Mouse (Mus musculus) lung, embryonic 16.5 days (tissue): ENCODE results near the gene Arhgef28. TPM values are rescaled to one million over a fixed set of nuclear protein-coding genes. Genes with fewer than 3 reads are reported as not detected.

Experiments used
- ATAC-seq: fragments of 200-750 bp; cut with Nextera tagmentation; 2 replicates; pipeline ENCODE4 v1.8.0; 2017; ENCODE audit warnings: low read depth, mild to moderate bottlenecking, moderate library complexity
- H3K27ac ChIP-seq: fragments of 300-500 bp; sonication (generic); 2 replicates; pipeline ENCODE4 v1.5.1; 2014; ENCODE audit warnings: mild to moderate bottlenecking, control low read depth, low read length
- H3K27me3 ChIP-seq: fragments of 300-500 bp; sonication (generic); 2 replicates; pipeline ENCODE4 v1.6.1; 2014; ENCODE audit warnings: low read depth, low read length, mixed read lengths; ENCODE audit not compliant: control insufficient read depth, insufficient read depth
- H3K36me3 ChIP-seq: fragments of 300-500 bp; sonication (generic); 2 replicates; pipeline ENCODE4 v1.6.1; 2014; ENCODE audit warnings: low read length; ENCODE audit not compliant: control insufficient read depth, insufficient read depth
- H3K4me1 ChIP-seq: fragments of 300-500 bp; sonication (generic); replicated peaks from 2 replicates; pipeline ENCODE4 v1.6.1; 2014; ENCODE audit warnings: low read length, mixed read lengths; ENCODE audit not compliant: control insufficient read depth, insufficient read depth
- H3K4me2 ChIP-seq: fragments of 300-500 bp; sonication (generic); 2 replicates; pipeline ENCODE4 v1.6.1; 2014; ENCODE audit warnings: low read depth, low read length, control low read depth
- H3K4me3 ChIP-seq: fragments of 300-500 bp; sonication (generic); 2 replicates; pipeline ENCODE4 v1.5.1; 2014; ENCODE audit warnings: mild to moderate bottlenecking, low read length, control low read depth
- H3K9ac ChIP-seq: fragments of 300-500 bp; sonication (generic); 2 replicates; pipeline ENCODE4 v1.6.1; 2014; ENCODE audit warnings: low read length, control low read depth
- H3K9me3 ChIP-seq: fragments of 300-500 bp; sonication (generic); 2 replicates; pipeline ENCODE4 v1.6.1; 2016; ENCODE audit warnings: low read length; ENCODE audit not compliant: control insufficient read depth
- WGBS: fragments of 180-500 bp; shearing (Covaris S2); extraction: QIAGEN DNeasy Blood & Tissue Kit; methylation state at CpG from one replicate; pipeline ENCODE4 v1.1.7; 2014; 5-methylcytosine and 5-hydroxymethylcytosine counted together
- polyA plus RNA-seq: library from polyadenylated mRNA; unstranded; fragments of >200 nt; fragmentation: Nextera tagmentation; extraction: Ambion mirVana; gene quantifications from 2 replicates; pipeline ENCODE4 v1.2.1, GENCODE M21; 2015

Arhgef28 gene
- polyA plus RNA-seq, 1 experiment from 2014 or later = 21.7 TPM

- H3K4me1 ChIP-seq = peaks cover 3% of the 10 kb centered on the region; the same call in 1 of the 2 replicates
- no peak overlapping the region for H3K9ac ChIP-seq
- 67% methylated on average over 3 of the region's 3 CpGs for whole genome bisulfite sequencing
- ATAC-seq = no peak
- H3K27ac ChIP-seq = no peak overlapping the region
- no peaks in the 10 kb centered on the region for H3K27me3 ChIP-seq
- no peak overlapping the region for H3K4me2 ChIP-seq
- H3K4me3 ChIP-seq = no peak overlapping the region
- no peaks in the 10 kb centered on the region for H3K36me3 ChIP-seq
- no peaks in the 10 kb centered on the region for H3K9me3 ChIP-seq
Observed at GRCm38 (mm10) chr13:97947598-97947997, 258.6 kb downstream of the Arhgef28 start.

- 58% methylated on average over 7 of the region's 7 CpGs for WGBS
- Histone ChIP-seq H3K4me1 (peaks cover 3% of the 10 kb centered on the region; the same call in 1 of the 2 replicates), H3K27me3 (no peaks in the 10 kb centered on the region), H3K4me2 (no peak overlapping the region), H3K27ac (0 out of 2 replicates have a peak overlapping the region, but pooled peaks have one; percentile 6), H3K9ac (no peak overlapping the region), H3K36me3 (no peaks in the 10 kb centered on the region), H3K4me3 (no peak overlapping the region), H3K9me3 (no peaks in the 10 kb centered on the region)
- peak; percentile 65; the same call in 1 of the 2 replicates for ATAC-seq
Observed at GRCm38 (mm10) chr13:97946422-97946821, 259.8 kb downstream of the Arhgef28 start.

- Histone ChIP-seq H3K4me1 (peaks cover 7% of the 10 kb centered on the region; the same call in 1 of the 2 replicates), H3K4me2 (no peak overlapping the region), H3K9me3 (no peaks in the 10 kb centered on the region), H3K27me3 (no peaks in the 10 kb centered on the region), H3K36me3 (no peaks in the 10 kb centered on the region), H3K4me3 (no peak overlapping the region), H3K9ac (no peak overlapping the region), H3K27ac (no peak overlapping the region)
- WGBS = 82% methylated on average over 13 of the region's 13 CpGs
- no peak for ATAC-seq
Observed at GRCm38 (mm10) chr13:97941909-97942680, 264.1 kb downstream of the Arhgef28 start.

GRCm38 (mm10) chr13:97941099-97941498 is 265.1 kb downstream of the Arhgef28 start:
- ATAC-seq = no peak
- peaks cover 3% of the 10 kb centered on the region; the same call in 1 of the 2 replicates for H3K4me1 ChIP-seq
- no peaks in the 10 kb centered on the region for H3K9me3 ChIP-seq
- no peak overlapping the region for H3K9ac ChIP-seq
- H3K27me3 ChIP-seq = no peaks in the 10 kb centered on the region
- no peaks in the 10 kb centered on the region for H3K36me3 ChIP-seq
- WGBS = 66% methylated on average over 6 of the region's 6 CpGs
- H3K4me3 ChIP-seq = no peak overlapping the region
- H3K4me2 ChIP-seq = no peak overlapping the region
- H3K27ac ChIP-seq = no peak overlapping the region

GRCm38 (mm10) chr13:97939433-97940160 is 266.6 kb downstream of the Arhgef28 start:
- no peak overlapping the region for H3K4me2 ChIP-seq
- WGBS = 59% methylated on average over 15 of the region's 15 CpGs
- ATAC-seq = peak; percentile 39; the same call in 1 of the 2 replicates
- no peak overlapping the region for H3K9ac ChIP-seq
- H3K27ac ChIP-seq = no peak overlapping the region
- H3K36me3 ChIP-seq = no peaks in the 10 kb centered on the region
- peaks cover 3% of the 10 kb centered on the region; the same call in 1 of the 2 replicates for H3K4me1 ChIP-seq
- no peak overlapping the region for H3K4me3 ChIP-seq
- no peaks in the 10 kb centered on the region for H3K9me3 ChIP-seq
- H3K27me3 ChIP-seq = no peaks in the 10 kb centered on the region

- Histone ChIP-seq H3K4me2 (no peak overlapping the region), H3K9me3 (no peaks in the 10 kb centered on the region), H3K4me1 (peaks cover 3% of the 10 kb centered on the region; the same call in 1 of the 2 replicates), H3K27me3 (no peaks in the 10 kb centered on the region), H3K9ac (no peak overlapping the region), H3K36me3 (no peaks in the 10 kb centered on the region), H3K4me3 (no peak overlapping the region), H3K27ac (no peak overlapping the region)
- WGBS = 29% methylated on average over 18 of the region's 18 CpGs
- ATAC-seq = peak; percentile 77
Observed at GRCm38 (mm10) chr13:97938596-97939297, 267.5 kb downstream of the Arhgef28 start.

- Histone ChIP-seq H3K27ac (no peak overlapping the region), H3K27me3 (no peaks in the 10 kb centered on the region), H3K4me2 (no peak overlapping the region), H3K4me3 (no peak overlapping the region), H3K36me3 (no peaks in the 10 kb centered on the region), H3K4me1 (peaks cover 3% of the 10 kb centered on the region; the same call in 1 of the 2 replicates), H3K9ac (no peak overlapping the region), H3K9me3 (no peaks in the 10 kb centered on the region)
- WGBS = 15% methylated on average over 7 of the region's 7 CpGs
- ATAC-seq = no peak
Observed at GRCm38 (mm10) chr13:97937919-97938318, 268.3 kb downstream of the Arhgef28 start.

GRCm38 (mm10) chr13:97928135-97928497 is 278.1 kb downstream of the Arhgef28 start:
- Histone ChIP-seq H3K4me3 (peak overlapping the region; percentile 1; the same call in 1 of the 2 replicates), H3K27me3 (no peaks in the 10 kb centered on the region), H3K27ac (no peak overlapping the region), H3K36me3 (0 out of 2 replicates have a peak, but pooled peaks cover 2% of the 10 kb centered on the region), H3K9ac (no peak overlapping the region), H3K4me1 (peaks cover 19% of the 10 kb centered on the region), H3K4me2 (peak overlapping the region; percentile 48), H3K9me3 (no peaks in the 10 kb centered on the region)
- ATAC-seq = peak; percentile 36; the same call in 1 of the 2 replicates
- 24% methylated on average over 8 of the region's 8 CpGs for WGBS
